Mouse (Mus musculus) kidney, adult 2 months (tissue): Measurements from ENCODE around the gene Igfbp1. TPM values are rescaled to one million over a fixed set of nuclear protein-coding genes. Genes with fewer than 3 reads are reported as not detected.

Source experiments
- DNase-seq: peaks from one replicate; pipeline ENCODE4 v3.0.0; 2021
- H3K27ac ChIP-seq: fragments of 200-500 bp; 2 replicates; pipeline ENCODE4 v1.5.1; 2012; ENCODE audit warnings: low read depth, low read length, control low read depth, inconsistent platforms; ENCODE audit not compliant: insufficient read depth
- H3K27me3 ChIP-seq: fragments of 200-500 bp; replicated peaks from 2 replicates; pipeline ENCODE4 v1.6.1; 2012; ENCODE audit warnings: mild to moderate bottlenecking, moderate library complexity, low read length, inconsistent platforms; ENCODE audit not compliant: control insufficient read depth, insufficient read depth
- H3K36me3 ChIP-seq: fragments of 200-500 bp; 2 replicates; pipeline ENCODE4 v1.6.1; 2012; ENCODE audit warnings: mild to moderate bottlenecking, moderate library complexity, low read length, inconsistent platforms; ENCODE audit not compliant: control insufficient read depth, insufficient read depth
- H3K4me1 ChIP-seq: fragments of 200-500 bp; 2 replicates; pipeline ENCODE4 v1.6.1; 2011; ENCODE audit warnings: low read length; ENCODE audit not compliant: control insufficient read depth, insufficient read depth
- H3K4me3 ChIP-seq: fragments of 200-500 bp; 2 replicates; pipeline ENCODE4 v1.5.1; 2011; ENCODE audit warnings: mild to moderate bottlenecking, low read depth, low read length, control low read depth; ENCODE audit not compliant: insufficient read depth
- CTCF ChIP-seq: fragments of 200-500 bp; conservative IDR thresholded peaks from 2 replicates; pipeline ENCODE4 v1.5.1; 2011; ENCODE audit warnings: low read depth, mild to moderate bottlenecking, control low read depth, low read length, moderate library complexity, mixed read lengths; ENCODE audit not compliant: insufficient read depth, insufficient read length
- POLR2A ChIP-seq: fragments of 200-500 bp; IDR thresholded peaks from one replicate; pipeline ENCODE4 v1.6.1; 2011; ENCODE audit warnings: low read depth, low read length, control low read depth
- WGBS: fragments of 180-500 bp; shearing (Covaris S2); methylation state at CpG from one replicate; pipeline ENCODE4 v1.1.7; 2018; 5-methylcytosine and 5-hydroxymethylcytosine counted together
- polyA plus RNA-seq: library from polyadenylated mRNA; depleted of rRNA; stranded (reverse); fragments of >200 nt; gene quantifications from 2 replicates; pipeline ENCODE4 v1.2.3, GENCODE M21; 2012

The Igfbp1 gene
- polyA plus RNA-seq, 1 experiment = 28.0 TPM

GRCm38 (mm10) chr11:7182409-7183042 is 15.1 kb upstream of the Igfbp1 start:
- DNase-seq = no peak
- Histone ChIP-seq H3K27ac (no peak overlapping the region), H3K36me3 (no peaks in the 10 kb centered on the region), H3K4me3 (no peak overlapping the region), H3K4me1 (no peaks in the 10 kb centered on the region), H3K27me3 (no peaks in the 10 kb centered on the region)
- TF ChIP-seq CTCF (no peak), POLR2A (no peak)
- WGBS = 70% methylated on average over 8 of the region's 8 CpGs

GRCm38 (mm10) chr11:7184420-7184819 is 13.2 kb upstream of the Igfbp1 start:
- no peak overlapping the region for H3K27ac ChIP-seq
- TF ChIP-seq CTCF (no peak), POLR2A (no peak)
- H3K4me1 ChIP-seq = no peaks in the 10 kb centered on the region
- no peak overlapping the region for H3K4me3 ChIP-seq
- H3K36me3 ChIP-seq = no peaks in the 10 kb centered on the region
- no peak for DNase-seq
- no peaks in the 10 kb centered on the region for H3K27me3 ChIP-seq
- whole genome bisulfite sequencing = 85% methylated on average over 1 of the region's 1 CpGs

DNA sequence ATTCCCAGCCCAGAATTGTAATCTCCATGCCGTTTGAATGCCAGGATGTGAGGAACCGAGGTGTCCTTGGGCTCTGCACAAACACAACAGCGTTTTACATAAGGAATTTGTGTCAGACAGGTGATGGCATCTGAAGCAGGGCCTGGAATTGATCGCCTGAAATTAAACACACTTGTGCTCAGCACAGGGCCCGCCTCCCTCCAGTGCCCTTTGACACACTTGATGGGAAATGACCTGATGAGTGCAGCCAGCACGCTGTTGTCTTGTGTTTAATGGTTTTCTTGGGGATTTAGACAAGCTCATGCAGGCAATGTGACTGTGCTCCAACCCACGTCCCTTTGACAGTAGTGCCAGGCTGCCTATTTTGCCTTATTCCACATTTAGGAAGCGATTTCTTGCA is 10.1 kb upstream of the Igfbp1 start:
- no peak overlapping the region for H3K27ac ChIP-seq
- H3K4me3 ChIP-seq = no peak overlapping the region
- no peaks in the 10 kb centered on the region for H3K27me3 ChIP-seq
- no peaks in the 10 kb centered on the region for H3K4me1 ChIP-seq
- WGBS = 72% methylated on average over 8 of the region's 8 CpGs
- no peaks in the 10 kb centered on the region for H3K36me3 ChIP-seq
- no peak for DNase-seq
- no peak for TF ChIP-seq CTCF
- no peak for TF ChIP-seq POLR2A

DNA sequence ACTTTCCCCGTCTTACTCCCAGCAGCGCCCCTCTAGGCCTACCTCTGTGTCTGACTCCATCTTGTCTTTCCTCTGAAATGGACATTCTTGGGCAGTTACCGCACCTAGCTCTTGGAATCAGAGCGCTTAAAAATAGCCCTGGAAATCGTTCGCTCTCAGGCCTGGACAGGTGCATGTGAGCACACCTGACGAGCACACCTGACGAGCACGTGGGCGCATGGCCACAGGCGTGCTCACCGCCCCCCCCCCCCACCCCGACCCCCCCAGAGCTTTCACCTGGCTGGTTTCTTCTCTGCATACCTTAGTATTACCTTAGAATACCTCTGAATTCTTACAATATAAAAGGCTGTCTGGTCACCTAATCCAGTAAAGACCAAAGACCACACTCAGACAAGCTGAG is 9.1 kb upstream of the Igfbp1 start, which contains the start of gene Gm11985:
Gene Gm11985 (minus strand): TSS at position 101 of the 400 bp plus-strand sequence.
- WGBS = 86% methylated on average over 13 of the region's 13 CpGs
- no peak within 1 kb of the TSS for H3K4me3 ChIP-seq
- no peaks in the 10 kb centered on the region for H3K4me1 ChIP-seq
- TF ChIP-seq CTCF = no peak
- no peak for TF ChIP-seq POLR2A
- no peak within 1 kb of the TSS for H3K27ac ChIP-seq
- H3K27me3 ChIP-seq = no peaks in the 10 kb centered on the region
- H3K36me3 ChIP-seq = no peaks in the 10 kb centered on the region
- no peak for DNase-seq

DNA sequence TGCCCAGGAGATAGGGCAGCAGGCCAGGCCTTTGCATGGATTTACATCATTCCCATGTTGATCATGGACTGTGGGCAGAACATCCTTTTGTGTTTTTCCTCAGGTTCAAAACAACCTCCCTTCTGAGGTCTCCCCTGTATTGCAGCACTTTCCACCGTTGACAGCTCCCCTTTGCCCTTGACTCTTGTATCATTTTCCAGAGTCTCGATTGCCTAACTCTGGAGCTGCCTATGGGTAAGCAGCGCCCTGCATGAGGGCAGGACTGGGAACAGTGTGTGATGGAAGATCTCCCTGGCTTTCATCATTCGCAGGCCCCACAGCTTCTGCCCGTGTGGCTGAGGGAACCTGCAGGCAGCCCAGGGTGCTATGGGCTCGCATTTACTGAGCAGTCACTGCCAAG is 4.9 kb upstream of the Igfbp1 start:
- H3K36me3 ChIP-seq = no peaks in the 10 kb centered on the region
- H3K27me3 ChIP-seq = no peaks in the 10 kb centered on the region
- no peak for DNase-seq
- H3K27ac ChIP-seq = no peak overlapping the region
- 71% methylated on average over 6 of the region's 6 CpGs for WGBS
- TF ChIP-seq POLR2A (no peak), CTCF (no peak)
- peaks cover 8% of the 10 kb centered on the region; the same call in 1 of the 2 replicates for H3K4me1 ChIP-seq
- H3K4me3 ChIP-seq = no peak overlapping the region

DNA sequence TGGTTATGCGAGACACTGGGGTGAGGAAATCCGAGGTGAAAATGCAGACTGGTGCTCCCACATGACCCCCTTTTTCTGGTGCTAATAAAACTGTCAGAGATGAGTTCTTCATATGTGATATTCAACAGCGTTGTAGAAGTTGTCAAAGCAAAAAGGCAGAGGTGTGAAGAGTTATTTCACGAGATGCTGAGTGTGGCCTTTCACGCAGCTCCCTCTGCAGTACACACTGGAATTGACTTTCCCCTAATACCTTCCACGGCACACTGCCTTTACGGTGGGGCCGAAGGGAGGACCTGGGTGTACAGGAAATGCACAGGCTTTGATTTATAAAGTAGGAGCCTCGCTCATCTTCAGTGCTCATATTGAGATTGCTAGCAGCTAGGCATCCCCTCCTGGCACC is 4.4 kb upstream of the Igfbp1 start:
- Histone ChIP-seq H3K27me3 (no peaks in the 10 kb centered on the region), H3K4me3 (no peak overlapping the region), H3K27ac (no peak overlapping the region), H3K36me3 (no peaks in the 10 kb centered on the region), H3K4me1 (peaks cover 8% of the 10 kb centered on the region; the same call in 1 of the 2 replicates)
- TF ChIP-seq CTCF (no peak), POLR2A (no peak)
- 59% methylated on average over 9 of the region's 9 CpGs for WGBS
- no peak for DNase-seq

- 91% methylated on average over 10 of the region's 10 CpGs for WGBS
- Histone ChIP-seq H3K27me3 (no peaks in the 10 kb centered on the region), H3K4me3 (no peak overlapping the region), H3K36me3 (no peaks in the 10 kb centered on the region), H3K27ac (no peak overlapping the region), H3K4me1 (peaks cover 8% of the 10 kb centered on the region; the same call in 1 of the 2 replicates)
- DNase-seq = no peak
- TF ChIP-seq POLR2A = no peak
- TF ChIP-seq CTCF = peak; percentile 30; the same call in 1 of the 2 replicates
Observed at GRCm38 (mm10) chr11:7194432-7195311, 2.9 kb upstream of the Igfbp1 start.
